Mouse (Mus musculus) embryo, embryonic 10.5 days (tissue): Measurements from ENCODE around the gene Esp4.
A peak's percentile ranks its signal among the peaks of the same experiment; 100 is the strongest.
"Not testable (repeated sequence)": the region's sequence is repeated elsewhere in the genome, so short reads cannot be mapped to it uniquely, and the experiment has no call there.

Source experiments
- DNase-seq: peaks from one replicate; pipeline ENCODE4 v3.0.0-alpha.2; 2015; ENCODE audit warnings: low spot score

Esp4 gene

GRCm38 (mm10) chr17:40598294-40598693, at the start of gene Esp4:
Gene Esp4 (plus strand): TSS chr17:40598594.
- DNase-seq = no peak

DNA sequence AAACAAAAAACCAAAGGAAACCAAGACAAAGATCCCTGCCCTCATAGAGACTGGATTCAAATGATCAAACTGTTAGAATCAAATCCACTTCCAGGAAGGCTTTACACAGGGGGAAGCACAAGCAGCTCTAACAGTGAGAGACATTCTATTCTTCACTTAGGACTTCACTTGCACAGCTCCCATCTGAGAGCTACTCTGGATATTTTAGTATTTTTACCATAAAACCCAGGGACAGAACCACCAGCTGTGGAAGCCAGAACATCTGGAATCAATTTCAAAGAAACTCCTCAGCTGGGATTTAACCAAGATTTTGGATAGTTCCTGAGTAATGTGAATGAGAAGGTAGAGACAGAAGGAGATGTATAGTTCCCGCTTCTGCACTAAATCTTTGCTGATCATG, 44.9 kb upstream of the Esp4 start:
- peak; percentile 28 for DNase-seq

DNA sequence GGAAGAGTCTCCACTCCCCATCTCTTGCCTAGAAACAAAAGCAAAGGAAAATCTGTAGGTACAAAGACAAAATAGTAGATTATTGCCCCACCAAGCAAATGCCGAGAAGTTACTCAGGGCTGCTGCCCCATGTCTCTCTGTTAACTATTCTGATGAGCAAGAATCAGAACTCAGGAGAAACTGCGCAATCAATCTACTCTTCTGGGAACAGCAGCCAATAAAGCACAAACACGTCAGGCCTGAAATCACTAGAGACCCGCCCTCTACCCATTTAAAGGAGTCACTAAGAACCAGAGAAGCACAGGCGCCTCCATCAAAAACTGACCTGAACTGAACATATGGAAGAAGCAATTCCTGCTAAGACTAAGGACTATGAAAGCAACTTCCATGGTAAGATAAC, 37.2 kb upstream of the Esp4 start, which contains the start of gene Esp6:
Gene Esp6, plus strand, starts transcription at position 301 of the 400 bp plus-strand sequence.
- no peak for DNase-seq

DNA sequence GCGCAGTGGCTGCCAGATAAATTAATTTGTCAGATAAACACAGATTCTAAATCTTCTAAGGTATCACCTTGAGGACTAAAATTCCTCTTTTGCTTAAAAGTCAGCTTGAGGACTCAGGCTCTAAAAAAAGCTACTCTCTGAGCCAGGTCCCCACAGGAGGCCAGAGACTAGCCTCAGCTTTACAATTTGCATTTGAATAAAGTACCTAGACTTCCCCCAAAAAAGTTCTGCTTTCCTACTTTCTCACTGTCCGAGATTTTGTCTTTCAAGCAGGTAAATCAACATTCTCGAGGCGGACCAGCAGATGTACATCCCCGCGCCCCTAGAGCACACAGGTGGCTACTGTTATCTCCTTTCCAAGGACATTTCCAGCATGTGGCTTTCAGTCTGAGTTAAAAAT, 14.5 kb upstream of the Esp4 start:
- DNase-seq = not testable (repeated sequence)

- no peak for DNase-seq
Observed at GRCm38 (mm10) chr17:40591297-40591696, 7.1 kb upstream of the Esp4 start.

DNA sequence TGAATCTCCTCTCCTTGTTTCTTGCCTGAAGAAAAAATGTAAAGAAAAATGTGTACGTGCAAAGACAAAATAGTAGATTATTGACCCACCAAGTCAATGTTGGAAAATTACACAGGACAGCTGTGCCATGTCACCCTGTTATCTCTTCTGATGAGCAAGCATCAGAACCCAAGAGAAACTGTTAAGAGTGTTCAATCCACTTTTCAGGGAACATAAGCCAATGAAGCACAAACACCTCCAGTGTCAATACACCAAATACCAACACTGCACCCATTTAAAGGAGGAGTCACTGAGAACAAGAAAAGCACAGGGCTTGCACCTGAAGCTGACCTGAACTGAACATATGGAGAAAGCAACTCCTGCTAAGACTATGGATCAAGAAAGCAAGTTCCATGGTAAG, 33.4 kb downstream of the Esp4 start, which contains the start of gene Esp3:
Gene Esp3, plus strand, starts transcription at position 301 of the 400 bp plus-strand sequence.
- not testable (repeated sequence) for DNase-seq
